Mouse (Mus musculus) CD8-positive naive resting alpha-beta T cell, adult 2 months (primary cell): Measurements from ENCODE around the gene Tbc1d22a.

ENCODE experiments used
- DNase-seq, 2 experiments: peaks; one replicate each; pipeline ENCODE4 v3.0.0; 2022; ENCODE audit warnings: low read depth in 2 of 2, low spot score in 2 of 2

The Tbc1d22a gene

DNA sequence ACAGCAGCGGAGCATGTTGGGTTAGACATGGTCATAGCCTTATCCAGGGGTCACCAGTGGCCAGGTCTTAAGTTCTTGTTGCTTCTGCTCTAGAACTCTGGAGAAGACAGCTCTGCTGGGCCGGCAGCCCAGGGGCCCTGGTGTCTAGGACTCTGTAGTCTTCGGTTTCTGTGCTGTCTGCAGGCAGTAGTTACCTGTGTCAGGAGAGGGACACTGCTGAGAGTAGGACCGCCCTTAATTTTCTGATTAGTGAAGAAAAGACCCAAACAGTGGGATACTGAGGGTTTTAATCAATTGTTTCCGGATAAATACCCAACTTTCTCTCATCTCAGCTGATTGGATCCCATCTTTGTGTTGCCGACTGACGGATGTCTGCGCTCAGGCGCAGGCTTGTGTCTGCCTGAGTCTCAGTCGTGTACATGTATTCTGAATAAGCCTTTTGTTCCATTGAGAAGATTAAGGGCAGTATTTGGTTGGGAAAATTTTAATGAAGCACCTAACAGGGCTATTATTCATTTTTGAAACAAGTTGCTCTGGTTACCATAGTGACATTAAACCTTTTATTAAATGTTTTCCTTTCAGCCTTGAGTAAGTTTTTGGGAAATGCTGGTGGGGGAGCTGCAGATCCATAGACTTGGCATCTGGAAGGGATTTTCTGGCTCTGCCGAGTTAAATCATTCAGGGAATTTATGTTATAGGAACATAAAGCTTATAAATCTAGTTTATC is 62.4 kb downstream of the Tbc1d22a start:
- no peak for DNase-seq

DNA sequence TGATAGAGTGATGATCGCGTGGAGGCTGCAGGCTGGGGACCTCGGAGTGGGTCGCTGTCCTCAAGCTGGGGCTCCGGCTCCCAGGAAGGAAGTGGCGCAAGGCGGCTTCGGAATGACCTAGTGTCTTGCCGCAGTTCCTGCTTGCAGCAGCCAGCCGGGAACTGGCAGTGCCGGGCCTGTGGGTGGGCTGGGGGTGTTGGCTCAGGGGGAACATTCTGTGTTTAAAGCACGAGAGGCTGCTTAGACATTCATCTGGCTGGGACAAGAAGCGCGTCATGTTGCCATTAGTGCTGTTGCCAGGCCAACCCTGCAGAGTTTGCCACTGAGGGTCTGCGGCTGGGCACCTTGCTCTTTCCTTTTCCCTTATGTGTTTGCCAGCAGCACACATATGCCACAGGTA is 63.2 kb downstream of the Tbc1d22a start:
- no peak for DNase-seq

DNA sequence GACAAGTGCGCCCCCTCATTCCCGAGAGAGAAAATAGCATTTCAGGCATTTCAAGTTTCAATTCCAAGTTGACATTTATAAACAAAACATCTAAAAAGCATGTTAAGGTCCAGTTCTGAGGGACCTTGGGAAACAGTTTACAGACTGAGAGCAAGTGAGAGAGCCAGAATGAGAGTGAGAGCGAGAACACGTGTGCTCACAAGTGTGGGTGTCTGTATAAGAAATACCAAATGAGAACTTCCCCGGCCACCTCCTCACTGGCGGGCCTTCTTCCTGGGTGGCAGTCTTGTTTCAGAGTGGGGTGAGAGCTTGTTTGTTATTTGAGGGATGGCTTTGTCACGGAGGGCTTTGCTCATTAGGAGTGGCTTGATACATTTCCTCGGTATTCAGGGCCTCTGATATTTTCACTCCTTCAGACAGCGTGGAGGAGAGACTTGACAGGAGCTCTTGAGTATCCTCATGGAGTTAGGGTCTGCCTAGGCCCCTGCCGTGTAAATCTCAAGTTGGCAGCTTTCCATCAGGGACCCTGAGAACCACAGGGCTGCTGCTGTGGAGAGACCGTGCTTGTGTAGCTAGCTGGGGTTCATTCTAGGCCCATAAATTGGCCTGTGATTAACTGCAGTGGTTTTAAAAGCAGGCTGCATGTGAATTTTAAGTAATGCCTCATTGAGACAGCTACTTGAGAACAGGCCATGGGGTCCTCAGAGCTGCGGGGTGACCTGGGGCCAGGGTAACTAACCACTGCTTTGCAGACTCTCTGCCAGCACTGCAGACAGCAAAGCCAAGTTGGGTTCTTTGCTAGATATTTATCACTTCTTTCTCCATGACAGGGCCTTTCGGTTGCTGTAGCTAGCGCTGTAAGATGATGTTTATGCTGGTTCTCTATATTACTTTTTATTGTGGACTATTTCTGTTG is 65.1 kb downstream of the Tbc1d22a start:
- DNase-seq: no peak

DNA sequence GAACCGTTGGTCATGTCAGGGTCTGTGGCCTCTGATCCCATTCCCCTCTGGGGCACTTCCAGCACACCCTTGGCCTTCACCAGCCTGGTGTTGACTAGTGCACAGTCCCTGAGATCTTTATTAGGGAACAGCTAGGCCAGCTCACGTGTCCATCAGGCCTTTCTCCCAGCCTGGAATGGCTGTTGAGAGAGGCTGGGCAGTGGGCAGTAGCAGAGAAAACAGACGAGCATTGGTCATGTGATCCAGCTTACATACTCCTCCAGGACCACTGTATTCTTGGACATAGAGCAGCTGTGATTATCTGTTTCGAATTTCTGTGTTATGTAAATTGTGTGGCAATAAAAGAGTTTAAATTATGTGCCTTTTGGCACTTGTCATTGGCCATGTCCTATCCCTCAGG is 65.9 kb downstream of the Tbc1d22a start:
- no peak for DNase-seq

- DNase-seq: no peak
Observed at GRCm38 (mm10) chr15:86283238-86283637, 69.0 kb downstream of the Tbc1d22a start.

GRCm38 (mm10) chr15:86285296-86285695 is 71.0 kb downstream of the Tbc1d22a start:
- DNase-seq: no peak

GRCm38 (mm10) chr15:86290074-86290473 is 75.8 kb downstream of the Tbc1d22a start:
- DNase-seq: no peak

GRCm38 (mm10) chr15:86292288-86292687 is 78.0 kb downstream of the Tbc1d22a start:
- DNase-seq: no peak

DNA sequence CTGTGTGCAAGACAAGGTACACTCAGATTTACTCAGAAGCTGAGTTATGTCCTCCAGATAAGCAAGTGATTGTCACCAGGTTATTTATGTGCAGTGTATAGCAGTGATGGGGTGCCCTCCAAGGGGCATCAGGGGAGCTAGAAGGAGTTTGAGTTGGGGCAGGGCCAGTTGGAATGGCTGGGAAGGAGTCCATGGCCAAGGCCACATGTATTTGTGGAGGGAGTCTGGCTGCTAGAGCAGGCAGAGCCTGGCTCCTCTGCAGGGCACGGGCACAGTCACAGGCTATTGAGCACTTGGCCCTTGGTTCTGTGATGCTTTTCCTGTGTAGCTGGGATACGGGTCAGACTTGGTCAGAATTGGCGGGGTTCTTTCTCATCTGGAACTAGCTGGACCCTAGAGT is 80.2 kb downstream of the Tbc1d22a start:
- no peak for DNase-seq

DNA sequence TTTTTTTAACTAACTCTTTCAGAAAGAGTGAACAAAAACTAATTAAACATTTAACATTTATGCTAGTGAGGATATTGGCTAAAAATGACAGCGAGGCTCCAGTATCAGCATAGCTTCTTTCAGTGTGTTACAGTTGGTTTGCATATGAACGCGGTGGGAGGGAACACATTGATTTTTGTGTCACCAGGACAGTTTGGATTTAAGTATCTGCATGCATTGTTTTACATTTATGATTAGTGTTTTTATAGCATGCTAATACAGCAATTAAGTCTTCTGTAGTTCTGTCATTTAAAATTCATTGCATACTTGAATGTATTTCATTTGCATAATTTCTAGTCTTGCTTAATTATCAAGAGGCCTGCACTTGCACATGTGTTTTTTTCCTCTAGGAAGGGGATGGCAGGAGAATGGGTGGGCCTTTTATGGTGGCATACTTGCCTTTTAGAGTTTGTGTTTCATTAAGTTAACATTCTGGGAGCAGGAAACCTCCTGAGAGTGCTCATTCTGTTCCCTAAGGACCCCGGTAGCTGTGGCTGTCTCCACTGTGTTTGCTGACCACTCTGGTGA is 81.5 kb downstream of the Tbc1d22a start:
- no peak for DNase-seq

DNA sequence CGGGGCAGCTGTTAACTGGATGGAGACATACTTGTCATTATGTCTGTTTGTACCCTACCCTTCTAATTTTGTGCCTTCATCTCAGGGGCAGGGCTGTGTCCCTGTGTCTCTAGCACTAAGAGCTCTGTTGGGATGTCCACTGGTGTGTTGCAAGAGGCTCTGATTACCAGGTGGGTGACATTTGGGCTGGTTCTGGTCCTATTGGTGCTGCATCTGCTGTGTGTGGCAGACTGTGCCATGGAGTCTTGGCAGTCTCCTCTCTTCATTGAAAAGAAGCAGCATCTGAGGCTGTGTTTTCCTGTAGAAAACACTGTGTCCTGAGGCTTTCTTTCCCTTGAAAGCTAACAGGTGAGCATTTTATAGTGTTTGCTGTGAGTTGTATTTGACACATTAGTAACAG is 83.0 kb downstream of the Tbc1d22a start:
- no peak for DNase-seq

- DNase-seq: no peak
Observed at GRCm38 (mm10) chr15:86303876-86304275, 89.6 kb downstream of the Tbc1d22a start.

- DNase-seq: no peak
Observed at GRCm38 (mm10) chr15:86304861-86305260, 90.6 kb downstream of the Tbc1d22a start.

GRCm38 (mm10) chr15:86305290-86305689 is 91.0 kb downstream of the Tbc1d22a start:
- no peak for DNase-seq

DNA sequence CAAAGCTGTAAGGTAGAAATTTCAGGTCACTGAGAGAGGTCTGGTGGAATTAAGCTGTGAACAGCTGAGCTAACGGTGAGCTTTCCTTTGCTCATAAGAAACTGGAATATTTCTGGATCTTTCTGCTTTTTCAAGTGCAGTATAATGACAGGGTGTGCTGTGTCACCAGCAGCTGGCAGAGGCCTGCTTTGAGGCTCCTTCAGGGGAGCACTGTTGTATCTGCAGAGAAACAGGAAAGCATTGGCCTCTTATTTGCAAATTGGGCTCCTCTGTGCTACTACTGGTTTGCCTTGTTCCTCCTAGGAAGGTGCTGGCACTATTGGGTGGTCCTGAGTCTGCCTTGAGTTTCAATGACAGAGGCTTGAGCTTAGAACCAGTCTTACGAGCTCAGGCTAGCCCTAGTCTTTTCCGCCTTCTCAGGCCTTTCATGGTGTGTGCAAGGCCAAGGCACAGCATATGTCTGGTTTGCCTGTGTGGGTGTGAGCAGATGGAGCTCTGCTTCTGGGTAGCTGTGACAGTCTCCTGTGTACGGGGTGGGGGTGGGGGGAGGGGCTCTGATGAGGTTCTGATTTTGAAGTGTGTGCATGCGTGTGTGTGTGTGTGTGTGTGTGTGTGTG is 95.1 kb downstream of the Tbc1d22a start:
- no peak for DNase-seq

GRCm38 (mm10) chr15:86320803-86321510 is 106.7 kb downstream of the Tbc1d22a start:
- no peak for DNase-seq

DNA sequence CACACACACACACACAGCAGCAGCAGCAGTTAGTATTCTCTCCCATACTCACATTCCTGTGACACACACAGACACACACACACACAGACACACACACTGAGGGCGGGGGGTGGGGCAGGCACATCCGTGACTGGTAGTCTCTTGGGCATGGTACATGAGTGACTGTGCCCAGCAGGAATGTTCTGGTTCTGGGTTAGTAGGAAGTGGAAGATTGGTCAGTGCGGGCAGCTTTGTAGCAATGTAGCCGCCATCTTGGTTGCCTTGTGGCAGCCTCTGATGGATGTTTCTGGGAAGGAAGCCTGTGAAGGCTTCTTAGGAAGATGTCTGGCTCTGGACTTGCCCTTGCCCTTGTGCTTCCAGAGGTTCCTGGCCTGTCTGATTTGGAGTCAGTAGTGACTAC is 112.1 kb downstream of the Tbc1d22a start:
- DNase-seq: no peak

DNA sequence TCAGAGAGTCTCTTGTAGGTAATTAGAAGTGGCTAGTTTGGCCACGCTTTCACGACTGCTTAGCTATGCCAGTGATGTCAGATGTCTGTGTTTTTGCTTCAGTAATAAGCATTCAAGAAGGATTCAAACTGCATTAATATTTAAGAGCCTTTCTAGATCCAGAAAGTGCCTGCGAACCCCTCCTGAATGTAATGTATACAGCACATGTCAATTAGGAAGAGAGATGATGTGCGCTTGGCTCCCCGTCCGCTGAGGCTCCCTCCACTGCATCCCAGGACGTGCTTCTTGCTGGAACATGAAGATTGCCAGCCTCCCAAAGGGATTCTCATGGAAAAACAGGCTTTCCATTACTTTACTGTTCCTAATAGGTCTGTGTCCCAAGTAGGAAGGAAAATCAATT is 115.7 kb downstream of the Tbc1d22a start:
- DNase-seq: no peak

- no peak for DNase-seq
Observed at GRCm38 (mm10) chr15:86330454-86330853, 116.2 kb downstream of the Tbc1d22a start.

- no peak for DNase-seq
Observed at GRCm38 (mm10) chr15:86331501-86332245, 117.4 kb downstream of the Tbc1d22a start.
